Mouse (Mus musculus): ENCODE data around the gene Med25.
A peak's percentile ranks its signal among the peaks of the same experiment; 100 is the strongest.

Med25 gene

GRCm38 (mm10) chr7:44862434-44862833 lies 30.1 kb downstream of the Med25 start:
- no peak for DNase-seq

- DNase-seq = peak; percentile 20
Measured at GRCm38 (mm10) chr7:44861429-44861816, 31.1 kb downstream of the Med25 start.

DNA sequence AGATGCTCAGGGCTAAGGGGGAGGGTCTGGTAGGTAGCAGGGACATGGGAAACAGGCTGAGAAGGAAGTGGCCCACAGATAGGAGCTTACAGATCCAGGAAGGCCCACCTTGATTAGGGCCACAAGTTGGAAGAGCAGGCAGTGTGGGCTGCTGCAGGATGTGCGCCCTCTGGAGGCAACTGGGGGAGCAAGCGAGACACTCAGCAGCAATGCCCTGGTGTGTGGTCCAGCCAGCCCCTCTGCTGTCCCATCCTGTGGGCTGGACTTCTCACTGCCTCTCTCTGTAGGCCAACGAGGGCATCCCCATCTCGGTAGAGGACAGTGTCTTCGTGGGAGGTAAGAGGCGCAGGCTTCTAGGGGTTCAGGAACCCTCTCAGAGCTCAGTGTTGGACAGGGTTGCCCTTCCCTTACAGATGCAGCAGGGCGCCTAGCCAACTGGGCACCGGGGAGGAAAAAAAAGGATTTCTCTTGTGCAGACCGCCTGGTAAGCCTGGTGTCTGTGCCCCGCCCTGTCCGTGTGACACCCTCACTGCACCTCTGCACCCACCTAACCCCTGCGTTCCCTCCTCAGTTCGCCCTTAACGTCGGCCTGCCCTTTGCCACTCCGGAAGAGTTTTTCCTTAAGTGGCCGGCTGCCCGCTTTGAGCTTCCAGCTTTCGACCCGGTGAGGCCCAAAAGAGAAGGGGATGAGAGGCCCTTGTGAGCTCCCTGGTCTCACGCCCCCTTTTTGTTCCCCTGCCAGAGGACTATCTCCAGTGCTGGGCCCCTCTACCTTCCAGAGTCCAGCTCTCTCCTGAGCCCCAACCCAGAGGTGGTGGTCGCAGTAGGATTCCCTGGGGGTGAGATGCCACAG lies 31.7 kb downstream of the Med25 start:
- peak; percentile 89 for DNase-seq

DNA sequence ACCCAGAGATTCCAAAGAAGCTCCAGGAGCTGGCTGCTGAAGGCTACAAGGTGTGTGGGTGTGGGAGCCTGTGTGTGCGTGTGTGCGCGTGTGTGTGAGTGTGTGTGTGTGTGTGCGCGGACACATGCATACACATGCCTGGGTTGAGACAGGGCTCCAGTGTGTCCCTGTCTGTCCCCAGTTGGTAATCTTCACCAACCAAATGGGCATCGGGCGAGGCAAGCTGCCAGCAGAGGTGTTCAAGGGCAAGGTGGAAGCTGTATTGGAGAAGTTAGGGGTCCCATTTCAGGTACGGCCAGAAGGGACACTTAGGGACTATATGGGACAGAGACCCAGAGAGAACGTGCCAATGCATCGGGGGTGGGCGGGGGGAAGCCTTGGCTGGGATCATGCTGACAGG lies 32.6 kb downstream of the Med25 start:
- DNase-seq = no peak

- peak; percentile 68 for DNase-seq
Measured at GRCm38 (mm10) chr7:44857905-44858304, 34.6 kb downstream of the Med25 start.

DNA sequence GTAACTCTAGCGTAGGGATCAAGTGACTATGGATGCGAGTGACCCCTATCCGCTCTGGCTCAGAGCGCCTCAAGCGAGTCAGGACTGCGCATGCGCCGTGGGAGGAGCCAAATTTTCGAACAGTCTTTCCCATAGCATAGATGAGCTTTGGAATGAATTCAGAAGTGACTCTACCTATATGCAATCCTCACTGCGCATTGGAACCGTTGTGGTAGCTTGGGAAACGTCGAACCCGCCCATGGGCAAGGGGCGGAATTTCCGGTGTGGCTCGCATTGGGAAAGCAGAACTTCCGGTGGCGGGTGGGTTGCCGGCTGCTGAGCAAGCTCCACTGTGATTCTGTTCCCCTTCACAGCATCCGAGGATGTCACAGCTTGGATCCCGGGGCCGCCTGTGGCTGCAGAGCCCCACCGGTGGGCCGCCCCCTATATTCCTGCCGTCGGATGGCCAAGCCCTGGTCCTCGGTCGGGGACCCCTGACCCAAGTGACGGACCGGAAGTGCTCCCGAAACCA lies 35.4 kb downstream of the Med25 start, which contains the start of gene Pnkp:
TSS of gene Pnkp (plus strand) at position 98 of the 511 bp plus-strand sequence.
- peak; percentile 87 for DNase-seq

DNA sequence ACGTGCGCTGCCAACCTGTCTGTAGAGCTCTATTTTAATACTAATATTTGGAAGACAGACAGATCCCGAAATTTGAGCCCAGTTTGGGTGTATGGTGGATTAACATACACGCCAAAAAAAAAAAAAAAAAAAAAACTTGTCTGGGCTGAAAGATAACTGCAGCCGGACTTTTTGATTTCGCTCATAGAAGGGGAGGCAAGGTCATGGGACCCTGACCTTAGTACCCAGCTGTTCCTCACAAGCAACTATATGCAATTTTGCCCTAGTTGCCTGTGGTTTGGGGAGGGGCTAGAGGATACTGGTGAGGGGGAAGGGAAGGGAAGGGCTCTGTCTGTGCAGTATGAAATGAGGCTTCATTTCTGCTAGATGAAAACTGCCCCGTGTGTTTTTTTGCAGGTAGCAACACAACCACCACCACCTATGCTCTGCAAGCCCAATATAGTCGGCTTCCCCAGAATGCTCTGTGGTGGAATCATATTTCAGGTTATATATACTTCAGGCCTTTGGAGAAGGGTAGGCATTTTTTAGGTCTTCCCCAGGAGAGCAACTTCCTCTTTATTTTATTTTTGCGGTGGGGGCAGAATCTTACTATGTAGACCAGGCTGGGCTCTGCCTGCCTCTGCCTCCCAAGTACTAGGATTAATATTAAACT lies 36.1 kb downstream of the Med25 start:
- DNase-seq = no peak

- peak; percentile 55 for DNase-seq
Measured at GRCm38 (mm10) chr7:44855036-44855435, 37.5 kb downstream of the Med25 start.

- peak; percentile 85 for DNase-seq
Measured at GRCm38 (mm10) chr7:44854356-44855031, 38.0 kb downstream of the Med25 start.

GRCm38 (mm10) chr7:44853596-44854355 lies 38.7 kb downstream of the Med25 start:
- DNase-seq = no peak

GRCm38 (mm10) chr7:44853065-44853464 lies 39.4 kb downstream of the Med25 start:
- no peak for DNase-seq

- DNase-seq = no peak
Measured at GRCm38 (mm10) chr7:44852259-44853027, 40.1 kb downstream of the Med25 start.

DNA sequence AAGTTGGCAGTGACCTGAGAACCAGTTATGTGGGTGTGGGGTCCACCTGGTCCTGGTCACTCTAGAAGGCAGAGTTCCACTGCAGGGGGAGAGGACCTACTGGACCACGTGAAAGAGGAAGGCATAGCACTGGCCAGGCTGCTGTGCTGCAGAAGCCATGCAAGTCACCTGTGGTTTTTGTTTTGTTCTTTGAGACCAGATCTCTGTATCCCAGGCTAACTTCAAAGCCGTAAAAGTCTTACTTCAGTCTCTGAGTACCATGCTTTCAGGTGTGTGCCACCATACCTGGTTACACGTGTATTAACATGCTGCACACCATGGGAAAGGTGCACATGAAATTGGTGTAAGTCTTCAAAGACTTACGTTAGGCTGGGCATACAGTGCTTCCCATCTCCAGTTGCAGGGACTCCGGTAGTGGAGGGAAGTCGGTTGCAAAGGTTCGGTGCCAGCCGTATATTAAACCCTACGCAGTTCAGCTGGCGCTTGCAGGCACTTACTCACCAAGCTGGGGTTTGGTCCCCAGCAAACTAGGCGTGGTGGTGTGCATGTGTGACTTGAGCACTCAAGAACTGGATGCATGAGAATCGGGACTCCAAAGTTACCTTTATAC lies 40.8 kb downstream of the Med25 start:
- no peak for DNase-seq

DNA sequence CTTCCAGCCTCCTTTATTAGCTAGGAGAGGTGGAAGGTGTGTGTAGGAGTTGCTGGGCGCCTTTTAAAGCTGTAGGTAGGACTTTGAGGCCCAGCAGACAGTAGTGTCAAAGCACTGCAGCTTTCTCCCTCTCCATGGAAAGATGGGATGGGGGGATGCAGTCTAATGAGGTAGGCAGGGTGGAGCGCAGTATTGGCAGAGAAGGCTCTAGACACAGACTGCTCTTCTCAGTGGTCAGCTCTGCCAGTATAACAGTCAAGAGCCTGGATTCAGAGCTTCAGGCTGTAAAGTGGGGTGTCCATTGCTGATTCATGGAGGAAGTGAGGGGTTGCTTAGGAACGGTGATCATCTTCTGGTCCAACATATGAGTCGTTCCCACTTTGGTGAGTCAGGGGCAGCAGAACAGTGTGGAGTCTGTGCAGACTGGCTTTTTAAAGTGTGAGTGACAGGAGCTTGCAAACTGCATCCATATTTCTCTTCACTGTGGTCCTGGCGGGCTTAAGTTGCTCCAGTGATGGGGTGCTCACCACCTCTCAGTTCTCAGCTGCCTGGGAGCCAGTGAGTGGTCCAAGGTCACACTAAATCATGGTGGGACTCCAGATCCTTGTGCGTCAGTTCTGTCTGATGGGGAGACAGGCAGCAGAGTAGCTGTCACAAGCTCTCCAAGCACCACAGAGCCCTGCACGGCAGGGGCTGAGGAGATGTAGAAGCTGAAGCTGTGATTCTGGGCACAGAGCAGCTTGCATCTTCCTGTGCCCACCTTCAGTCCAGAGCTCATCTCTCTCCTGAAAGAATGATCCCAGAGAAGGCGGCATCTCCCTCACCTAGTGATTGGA lies 41.5 kb downstream of the Med25 start:
- no peak for DNase-seq

- peak; percentile 87 for DNase-seq
Measured at GRCm38 (mm10) chr7:44850146-44850545, 42.4 kb downstream of the Med25 start.

DNA sequence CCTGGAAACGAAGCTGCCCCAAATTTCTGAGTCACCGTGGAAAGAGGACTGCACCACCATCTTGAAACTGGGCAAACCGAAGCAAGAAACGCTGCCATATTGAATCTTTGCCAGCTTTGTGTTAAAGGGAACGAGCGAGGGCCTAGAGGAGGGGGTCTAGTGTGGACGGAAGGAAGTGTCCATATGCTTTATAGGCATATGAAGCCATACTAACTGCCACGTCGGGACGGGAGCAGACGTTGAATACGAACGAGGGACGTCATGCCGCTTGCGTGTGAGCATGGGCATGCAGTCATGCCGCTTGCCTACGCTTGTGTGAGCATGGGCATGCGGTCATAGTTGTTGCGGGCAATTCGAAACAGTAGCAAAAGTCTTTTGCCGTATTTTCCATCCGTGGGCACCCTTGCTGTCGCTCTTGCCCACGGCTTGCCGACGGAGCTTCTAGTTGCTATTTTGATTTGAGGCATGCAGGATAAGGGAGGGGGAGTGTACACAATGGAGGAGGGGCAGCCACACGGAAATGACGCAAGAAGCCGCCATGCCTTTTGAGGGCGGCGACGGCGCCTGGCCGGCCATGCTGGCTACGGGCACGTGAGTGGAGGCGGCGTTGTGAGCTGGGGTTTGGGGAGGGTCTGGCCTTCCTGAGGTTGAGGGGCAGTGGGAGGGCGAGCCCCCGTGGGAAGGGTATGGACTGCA lies 42.9 kb downstream of the Med25 start:
- DNase-seq = peak; percentile 90

GRCm38 (mm10) chr7:44848561-44849415 lies 43.7 kb downstream of the Med25 start, which contains the start of the genes Akt1s1 and Tbc1d17:
Gene Akt1s1, plus strand, starts transcription at chr7:44848991.
Gene Tbc1d17, minus strand, starts transcription at chr7:44849079.
- peak; percentile 98 for DNase-seq

GRCm38 (mm10) chr7:44847772-44848171 lies 44.7 kb downstream of the Med25 start:
- no peak for DNase-seq

DNA sequence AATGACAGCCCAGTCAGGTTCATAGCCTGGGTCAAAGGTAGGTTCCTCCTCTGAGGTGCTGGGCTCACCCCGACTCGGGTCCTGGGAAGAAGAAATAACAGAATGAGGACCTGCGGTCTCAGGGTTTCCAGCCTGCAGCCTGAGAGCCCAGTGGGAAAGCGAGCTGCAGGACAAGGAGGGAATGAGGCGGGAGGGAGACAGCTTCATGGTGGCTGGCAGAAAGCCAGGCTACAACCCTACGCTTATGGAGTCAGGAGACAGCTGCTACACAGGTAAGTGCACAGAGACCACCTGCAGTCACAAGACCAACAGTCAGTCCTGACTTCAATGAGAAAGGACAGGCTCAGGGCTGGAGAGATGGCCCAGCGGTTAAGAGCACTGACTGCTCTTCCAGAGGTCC lies 45.7 kb downstream of the Med25 start:
- no peak for DNase-seq

All from thymus, postnatal 4 days (tissue).